Mouse (Mus musculus) small intestine, adult 2 months (tissue): ENCODE measurements around the gene Map3k4. TPM values are rescaled to one million over a fixed set of nuclear protein-coding genes. Genes with fewer than 3 reads are reported as not detected.
A peak's percentile ranks its signal among the peaks of the same experiment; 100 is the strongest.

Experiments
- H3K27ac ChIP-seq: fragments of 200-500 bp; 2 replicates; pipeline ENCODE4 v1.5.1; 2012; ENCODE audit warnings: low read depth, low read length, control low read depth, inconsistent platforms; ENCODE audit not compliant: insufficient read depth
- H3K27me3 ChIP-seq: fragments of 200-500 bp; 2 replicates; pipeline ENCODE4 v1.6.1; 2012; ENCODE audit warnings: mild to moderate bottlenecking, moderate library complexity, low read length, inconsistent platforms; ENCODE audit not compliant: control insufficient read depth, insufficient read depth
- H3K36me3 ChIP-seq: fragments of 200-500 bp; 2 replicates; pipeline ENCODE4 v1.6.1; 2012; ENCODE audit warnings: mild to moderate bottlenecking, low read length, control low read depth, inconsistent platforms; ENCODE audit not compliant: control insufficient read depth, insufficient read depth
- H3K4me1 ChIP-seq: fragments of 200-500 bp; 2 replicates; pipeline ENCODE4 v1.6.1; 2012; ENCODE audit warnings: low read length, inconsistent platforms, mixed read lengths; ENCODE audit not compliant: control insufficient read depth, insufficient read depth, insufficient read length
- H3K4me3 ChIP-seq: fragments of 200-500 bp; 2 replicates; pipeline ENCODE4 v1.5.1; 2012; ENCODE audit warnings: low read depth, mild to moderate bottlenecking, control low read depth, inconsistent platforms, low read length, moderate library complexity
- CTCF ChIP-seq: fragments of 200-500 bp; IDR thresholded peaks from 2 replicates; pipeline ENCODE4 v1.5.1; 2012; ENCODE audit warnings: low read depth, mild to moderate bottlenecking, control low read depth, inconsistent platforms, low read length, moderate library complexity, mixed read lengths; ENCODE audit not compliant: insufficient replicate concordance, insufficient read length; ENCODE audit errors: extremely low read depth
- POLR2A ChIP-seq: fragments of 200-500 bp; IDR thresholded peaks from 2 replicates; pipeline ENCODE4 v1.6.1; 2012; ENCODE audit warnings: low read depth, mild to moderate bottlenecking, control low read depth, inconsistent platforms, low read length, moderate library complexity
- WGBS: fragments of 180-500 bp; shearing (Covaris S2); methylation state at CpG from one replicate; pipeline ENCODE4 v1.1.7; 2018; 5-methylcytosine and 5-hydroxymethylcytosine counted together
- polyA plus RNA-seq: library from polyadenylated mRNA; depleted of rRNA; stranded (reverse); fragments of >200 nt; gene quantifications from 2 replicates; pipeline ENCODE4 v1.2.3, GENCODE M21; 2012

Map3k4 gene
- polyA plus RNA-seq, 1 experiment, result 44.2 TPM

GRCm38 (mm10) chr17:12209481-12209880, 109.1 kb downstream of the Map3k4 start:
- H3K4me1 ChIP-seq, result peaks cover 28% of the 10 kb centered on the region
- no peak overlapping the region for H3K27ac ChIP-seq
- 87% methylated on average over 4 of the region's 4 CpGs for WGBS
- peaks cover 2% of the 10 kb centered on the region; the same call in 1 of the 2 replicates for H3K36me3 ChIP-seq
- no peaks in the 10 kb centered on the region for H3K27me3 ChIP-seq
- TF ChIP-seq CTCF (no peak), POLR2A (no peak)
- H3K4me3 ChIP-seq, result no peak overlapping the region

GRCm38 (mm10) chr17:12207022-12207548, 111.5 kb downstream of the Map3k4 start:
- Histone ChIP-seq H3K4me1 (peaks cover 45% of the 10 kb centered on the region), H3K27me3 (no peaks in the 10 kb centered on the region), H3K36me3 (no peaks in the 10 kb centered on the region), H3K4me3 (no peak overlapping the region), H3K27ac (no peak overlapping the region)
- 16% methylated on average over 1 of the region's 1 CpGs for WGBS
- TF ChIP-seq CTCF, result no peak
- TF ChIP-seq POLR2A, result no peak

DNA sequence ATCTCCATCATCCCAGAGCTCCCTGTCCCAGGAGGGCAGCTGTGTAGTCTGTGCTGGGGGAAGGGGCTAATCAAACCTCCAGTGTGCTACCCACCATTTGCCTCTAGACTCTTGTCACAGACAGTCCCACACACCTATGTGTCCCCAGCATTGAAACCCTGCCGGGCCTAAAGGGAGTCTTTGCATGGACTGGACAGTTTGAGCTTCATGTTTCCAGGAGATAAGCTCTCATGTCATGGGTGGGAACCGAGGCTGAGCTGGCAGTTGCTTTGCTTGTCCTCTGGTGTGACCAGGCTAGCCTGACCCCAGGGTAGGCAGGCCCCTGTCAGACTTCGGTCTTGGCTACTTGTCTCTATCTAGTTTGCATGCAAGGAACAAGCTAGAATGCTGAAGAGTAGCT, 112.3 kb downstream of the Map3k4 start:
- Histone ChIP-seq H3K36me3 (no peaks in the 10 kb centered on the region), H3K4me1 (peaks cover 45% of the 10 kb centered on the region), H3K4me3 (no peak overlapping the region), H3K27me3 (no peaks in the 10 kb centered on the region), H3K27ac (peak overlapping the region; percentile 45)
- 44% methylated on average over 3 of the region's 3 CpGs for WGBS
- TF ChIP-seq CTCF, result no peak
- TF ChIP-seq POLR2A, result no peak

- Histone ChIP-seq H3K27me3 (no peaks in the 10 kb centered on the region), H3K27ac (peak overlapping the region; percentile 45)
- 4% methylated on average over 4 of the region's 4 CpGs for WGBS
These were observed 112.9 kb downstream of the Map3k4 start for GRCm38 (mm10) chr17:12205694-12206075.

DNA sequence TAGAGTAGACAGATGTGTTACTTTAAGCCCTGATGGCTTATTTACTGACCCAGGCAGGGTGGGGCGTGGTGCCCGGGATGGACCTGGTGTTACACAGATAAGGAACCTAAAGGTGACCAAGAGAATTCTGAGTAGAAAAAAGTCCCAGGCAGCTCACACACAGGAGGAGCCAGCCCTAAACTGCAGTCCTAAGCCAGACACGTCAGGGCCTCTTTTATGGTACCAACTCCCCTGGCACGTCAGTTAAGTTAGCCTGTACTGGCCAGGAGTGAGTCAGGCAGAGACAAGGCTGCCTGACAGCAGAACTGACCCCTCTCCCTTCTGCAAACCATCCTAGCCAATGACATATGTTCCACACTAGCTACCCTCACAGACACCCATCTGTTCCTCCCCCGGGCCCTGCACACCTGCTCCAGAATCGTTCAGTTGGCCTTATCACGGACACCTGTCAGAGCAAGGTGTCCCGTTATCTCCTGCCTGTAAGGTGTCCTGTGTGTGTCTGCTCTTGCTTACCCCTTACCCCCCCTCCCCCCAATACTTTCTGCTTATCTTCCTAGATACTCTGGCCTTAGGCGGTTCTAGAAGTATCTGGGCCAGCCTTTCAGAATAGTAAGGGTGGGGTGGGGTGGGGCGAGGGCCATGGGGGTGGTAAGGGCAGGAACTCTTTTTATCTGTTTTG, 113.4 kb downstream of the Map3k4 start:
- Histone ChIP-seq H3K36me3 (no peaks in the 10 kb centered on the region), H3K4me1 (peaks cover 45% of the 10 kb centered on the region), H3K27me3 (no peaks in the 10 kb centered on the region), H3K4me3 (no peak overlapping the region), H3K27ac (peak overlapping the region; percentile 29)
- TF ChIP-seq POLR2A (no peak), CTCF (no peak)
- WGBS, result 20% methylated on average over 10 of the region's 10 CpGs

More at GRCm38 (mm10) chr17:12205694-12206075, 112.9 kb downstream of the Map3k4 start:
- no peaks in the 10 kb centered on the region for H3K36me3 ChIP-seq
- TF ChIP-seq POLR2A (no peak), CTCF (no peak)
- peaks cover 45% of the 10 kb centered on the region for H3K4me1 ChIP-seq
- no peak overlapping the region for H3K4me3 ChIP-seq

DNA sequence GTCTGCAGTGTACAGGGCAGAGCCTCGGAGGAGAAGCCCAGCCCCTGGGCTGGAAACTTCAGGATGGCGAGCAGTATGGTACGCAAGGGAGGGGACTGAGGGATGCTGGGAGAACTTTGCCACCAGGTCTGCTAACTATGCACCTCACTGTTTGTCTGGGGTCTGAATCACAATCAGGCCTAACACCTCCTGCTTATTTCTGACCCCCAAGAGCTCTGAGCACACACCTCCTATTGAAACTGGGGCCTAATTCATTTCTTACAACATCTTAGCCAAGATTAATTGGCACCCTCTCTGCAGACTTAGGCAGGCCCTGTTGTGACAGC, 113.9 kb downstream of the Map3k4 start:
- peak overlapping the region; percentile 29; the same call in 1 of the 2 replicates for H3K27ac ChIP-seq
- no peak overlapping the region for H3K4me3 ChIP-seq
- no peaks in the 10 kb centered on the region for H3K36me3 ChIP-seq
- H3K4me1 ChIP-seq, result peaks cover 45% of the 10 kb centered on the region
- no peak for TF ChIP-seq POLR2A
- no peak for TF ChIP-seq CTCF
- no peaks in the 10 kb centered on the region for H3K27me3 ChIP-seq
- WGBS, result 67% methylated on average over 3 of the region's 3 CpGs

GRCm38 (mm10) chr17:12204246-12204645, 114.3 kb downstream of the Map3k4 start:
- peaks cover 45% of the 10 kb centered on the region for H3K4me1 ChIP-seq
- TF ChIP-seq POLR2A (no peak), CTCF (no peak)
- H3K36me3 ChIP-seq, result no peaks in the 10 kb centered on the region
- no peaks in the 10 kb centered on the region for H3K27me3 ChIP-seq
- H3K27ac ChIP-seq, result 0 out of 2 replicates have a peak overlapping the region, but pooled peaks have one; percentile 29
- H3K4me3 ChIP-seq, result no peak overlapping the region
- 58% methylated on average over 3 of the region's 3 CpGs for WGBS
